Mouse (Mus musculus): Measurements from ENCODE around the gene Etv6. TPM values are rescaled to one million over a fixed set of nuclear protein-coding genes. Genes with fewer than 3 reads are reported as not detected.

Gene Etv6
- total RNA-seq, 1 experiment from 2014 or later: 45.6 TPM

DNA sequence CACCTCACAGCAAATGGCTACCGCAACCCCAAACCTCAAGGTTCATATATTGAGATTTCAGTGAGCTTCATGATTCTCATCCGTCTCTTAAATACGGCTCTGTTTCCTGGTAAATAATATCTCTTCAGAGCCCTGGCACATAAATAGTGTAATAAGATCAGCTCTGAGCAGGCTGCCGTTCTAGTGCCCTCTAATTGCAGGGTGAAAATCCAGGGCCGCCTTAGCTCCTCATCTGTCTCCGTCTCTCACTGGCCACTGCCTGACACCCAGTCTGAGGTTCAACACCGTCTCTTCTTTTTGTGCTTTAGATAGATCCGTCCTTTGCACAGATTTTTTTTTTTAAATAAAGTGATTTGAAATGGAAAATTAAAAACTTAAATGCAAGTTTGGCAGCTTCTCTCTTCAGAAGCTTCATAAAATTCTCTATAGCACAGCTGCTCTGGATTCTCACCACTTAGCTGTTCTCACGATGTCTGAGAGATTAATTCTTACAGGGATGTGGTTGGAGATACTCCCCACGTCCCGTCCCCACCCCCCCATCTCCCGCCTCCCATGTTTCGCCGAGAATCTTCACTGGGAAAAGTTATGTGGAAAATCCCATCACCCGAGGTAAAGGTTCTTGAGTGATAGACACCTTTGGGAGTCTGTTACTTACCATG lies 115.7 kb downstream of the Etv6 start:
- no peak for ATAC-seq (replicated peaks; ENCODE audit: insufficient number of reproducible peaks, low FRiP score, low TSS enrichment, poor library complexity, severe bottlenecking)

DNA sequence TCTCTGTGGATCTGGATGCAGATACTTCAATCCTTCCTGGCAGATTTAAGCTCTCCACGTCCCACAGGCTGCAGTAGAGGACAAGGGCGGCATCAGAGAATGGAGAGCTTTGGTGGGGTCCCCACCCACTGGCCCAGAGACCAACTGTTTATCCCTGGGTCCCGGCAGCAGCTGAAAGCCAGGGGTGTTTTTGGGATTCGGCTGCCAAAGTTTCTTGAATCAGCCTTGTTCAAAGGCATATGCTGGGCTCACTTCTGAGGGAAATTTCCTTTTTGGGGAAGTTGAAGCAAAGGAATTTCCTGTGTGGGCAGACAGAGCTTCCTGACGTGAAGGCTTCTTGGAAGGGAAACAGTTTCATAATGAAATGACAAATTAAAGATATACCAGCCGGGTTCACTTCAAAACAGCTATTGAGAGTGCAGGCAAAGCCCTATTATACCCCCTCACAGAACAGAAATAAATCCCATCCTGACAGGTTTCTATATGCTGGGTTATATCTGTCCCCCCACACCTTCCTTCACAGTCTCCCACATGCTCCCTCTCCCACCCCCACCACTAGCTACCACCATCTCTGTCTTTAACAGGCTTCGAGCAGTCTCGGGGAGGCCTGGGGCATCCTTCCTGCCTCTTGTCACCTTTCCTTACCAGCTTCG lies 116.5 kb downstream of the Etv6 start:
- no peak for ATAC-seq (replicated peaks; ENCODE audit: insufficient number of reproducible peaks, low FRiP score, low TSS enrichment, poor library complexity, severe bottlenecking)

DNA sequence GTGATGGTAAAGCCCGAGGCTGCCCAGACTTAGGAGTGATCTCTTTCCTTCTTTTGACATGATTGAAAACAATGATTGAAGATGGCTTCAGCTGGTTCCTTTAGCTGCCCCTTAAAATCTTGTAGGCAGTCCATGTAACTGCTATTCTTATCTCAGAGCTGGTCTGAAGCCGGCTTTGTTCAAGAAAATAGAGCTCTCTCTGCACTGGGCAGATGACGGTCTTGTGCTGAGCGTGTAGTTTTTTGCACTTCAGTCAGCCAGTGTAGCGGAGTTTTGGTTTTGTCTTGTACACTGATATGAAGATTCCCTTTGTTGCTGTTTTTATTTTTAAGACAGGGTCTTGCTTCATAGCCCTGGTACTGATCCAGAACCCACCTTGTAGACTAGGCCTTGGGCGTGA lies 117.0 kb downstream of the Etv6 start:
- no peak for ATAC-seq (replicated peaks; ENCODE audit: insufficient number of reproducible peaks, low FRiP score, low TSS enrichment, poor library complexity, severe bottlenecking)

DNA sequence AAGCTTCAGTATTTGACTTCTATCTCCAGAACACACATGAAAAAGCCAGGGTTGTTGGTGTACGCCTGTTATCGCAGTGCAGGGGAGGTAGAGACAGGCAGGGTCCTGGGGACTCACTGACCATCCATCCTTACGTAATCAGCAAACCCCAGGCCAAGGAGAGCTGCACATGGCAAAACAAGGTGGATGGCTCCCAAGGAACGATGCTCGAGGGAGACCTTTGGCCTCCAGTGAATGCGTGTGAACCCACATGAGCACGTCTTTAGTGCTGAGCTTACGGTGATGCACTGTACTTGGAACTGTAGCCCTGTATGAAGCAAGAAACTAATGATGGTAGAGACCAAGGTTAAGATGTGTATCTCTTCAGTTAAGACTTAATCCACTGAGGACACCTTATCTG lies 119.2 kb downstream of the Etv6 start:
- ATAC-seq (replicated peaks; ENCODE audit: insufficient number of reproducible peaks, low FRiP score, low TSS enrichment, poor library complexity, severe bottlenecking): no peak

DNA sequence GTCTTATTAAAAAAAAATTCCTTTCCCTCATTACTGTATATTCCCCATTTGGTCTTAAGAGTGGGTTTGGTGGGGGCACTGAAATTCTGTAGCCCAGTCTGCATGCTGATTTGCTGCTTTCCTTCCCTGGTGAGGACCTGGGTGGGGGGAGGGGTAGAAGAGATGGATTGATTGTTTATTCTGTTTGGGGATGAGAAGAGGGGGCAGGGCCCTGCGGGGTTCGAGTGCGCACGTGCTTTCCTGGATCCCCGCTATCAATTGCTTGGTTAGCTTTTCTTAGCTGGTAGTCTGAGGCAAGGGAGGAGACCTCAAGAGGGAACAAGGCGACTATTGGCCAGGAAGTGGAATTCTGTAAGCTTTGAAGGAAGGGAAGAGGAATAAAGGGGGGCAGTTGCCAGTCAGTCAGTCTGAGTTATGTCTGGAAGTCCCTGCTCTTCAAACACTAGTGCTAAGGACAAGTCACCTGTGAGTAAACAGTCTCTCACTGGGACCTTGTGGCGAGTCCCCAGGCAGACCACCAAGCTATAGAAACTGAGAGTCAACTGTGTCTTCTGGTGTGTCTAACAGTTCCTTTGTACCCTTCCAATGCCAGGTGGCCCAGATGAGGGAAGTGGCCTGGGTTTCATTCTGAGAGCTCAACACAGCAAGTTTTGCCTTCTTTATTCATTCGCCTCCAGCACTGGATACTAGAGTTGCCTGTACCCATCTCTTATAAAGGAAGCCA lies 120.6 kb downstream of the Etv6 start:
- ATAC-seq (replicated peaks; ENCODE audit: insufficient number of reproducible peaks, low FRiP score, low TSS enrichment, poor library complexity, severe bottlenecking): no peak; the same call in 1 of the 2 replicates

DNA sequence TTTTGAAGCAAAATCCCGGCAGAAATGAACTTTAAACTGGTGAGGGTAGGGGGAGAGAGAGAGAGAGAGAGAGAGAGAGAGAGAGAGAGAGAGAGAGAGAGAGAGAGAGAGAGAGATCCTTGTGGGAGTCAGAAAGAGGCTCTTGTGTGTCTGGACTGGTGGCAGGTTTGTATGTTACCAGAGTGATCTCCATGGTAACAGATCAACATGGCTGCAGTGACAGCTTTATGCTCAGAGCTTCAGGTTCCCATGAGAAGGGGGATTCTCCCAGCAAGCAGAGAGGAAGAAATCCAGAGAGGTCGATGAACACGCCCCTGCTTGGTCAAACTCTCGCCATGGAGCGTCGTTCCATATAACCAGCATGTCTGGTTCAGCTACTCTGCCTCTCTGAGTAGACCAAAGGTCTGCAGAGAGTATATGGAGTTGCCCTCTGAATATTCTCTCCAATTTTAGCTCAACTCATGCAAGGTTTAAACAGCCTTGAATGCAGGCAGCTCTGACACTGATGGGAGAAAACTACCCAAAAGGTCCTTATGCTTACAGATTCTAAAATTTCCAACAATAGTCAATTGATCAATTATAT lies 122.1 kb downstream of the Etv6 start:
- no peak for ATAC-seq (replicated peaks; ENCODE audit: insufficient number of reproducible peaks, low FRiP score, low TSS enrichment, poor library complexity, severe bottlenecking)

DNA sequence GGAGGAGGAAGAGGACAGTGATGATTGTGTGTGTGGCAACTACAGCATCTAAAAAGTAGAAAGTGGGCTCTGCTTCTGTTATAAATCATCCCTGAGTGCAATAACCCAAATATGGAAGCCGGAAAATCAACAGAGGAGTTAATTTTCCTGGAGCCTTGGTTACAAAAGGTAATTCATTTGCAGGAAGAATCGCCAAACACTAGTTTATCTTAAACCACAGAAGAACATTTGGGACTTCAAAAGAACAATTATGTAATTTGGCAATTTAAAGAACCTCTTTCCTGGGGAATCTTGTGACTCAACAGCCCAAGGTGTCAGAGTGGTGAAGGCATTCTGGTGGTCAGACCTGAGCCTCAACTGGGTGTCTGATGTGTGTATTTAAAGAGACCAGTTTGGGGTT lies 122.7 kb downstream of the Etv6 start:
- no peak for ATAC-seq (replicated peaks; ENCODE audit: insufficient number of reproducible peaks, low FRiP score, low TSS enrichment, poor library complexity, severe bottlenecking)

DNA sequence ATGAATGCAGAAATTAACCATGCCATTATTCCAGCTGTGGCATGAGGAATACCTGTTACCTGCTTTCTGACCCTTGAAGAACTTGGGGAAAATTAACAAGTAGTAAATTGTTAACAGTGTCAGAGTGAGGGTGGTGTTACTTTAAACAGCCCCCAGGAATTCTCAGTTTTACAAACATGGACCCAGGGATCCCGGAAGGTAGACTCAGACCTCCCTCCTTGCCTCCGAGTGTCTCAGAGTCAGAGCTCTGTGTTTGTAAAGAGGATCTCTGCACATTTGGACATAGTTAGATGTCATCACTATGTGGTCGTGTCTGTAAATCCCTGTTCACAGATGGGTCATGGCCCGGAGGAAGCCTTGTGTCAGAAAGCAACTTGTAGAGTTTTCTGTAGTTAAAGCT lies 124.2 kb downstream of the Etv6 start:
- no peak for ATAC-seq (replicated peaks; ENCODE audit: insufficient number of reproducible peaks, low FRiP score, low TSS enrichment, poor library complexity, severe bottlenecking)

DNA sequence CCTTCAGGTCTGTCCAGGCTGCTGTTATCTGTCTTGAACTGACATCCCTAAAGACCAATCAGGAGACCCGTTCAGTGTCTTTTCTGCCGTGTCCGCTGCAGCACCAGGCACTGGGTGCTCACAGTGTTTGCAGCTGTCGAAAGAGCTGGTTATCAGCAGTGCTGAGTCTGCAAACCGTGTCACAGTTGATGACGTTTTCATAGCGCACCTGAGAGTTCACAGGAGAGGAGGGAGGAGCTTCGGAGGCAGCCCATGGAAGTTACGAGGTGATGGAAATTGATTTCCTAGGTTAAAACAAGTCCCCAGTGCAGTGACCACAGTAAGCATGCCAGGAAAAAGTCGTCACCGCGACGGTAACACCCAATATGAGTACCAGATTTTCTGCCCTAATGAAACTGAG lies 125.5 kb downstream of the Etv6 start:
- no peak for ATAC-seq (replicated peaks; ENCODE audit: insufficient number of reproducible peaks, low FRiP score, low TSS enrichment, poor library complexity, severe bottlenecking)

DNA sequence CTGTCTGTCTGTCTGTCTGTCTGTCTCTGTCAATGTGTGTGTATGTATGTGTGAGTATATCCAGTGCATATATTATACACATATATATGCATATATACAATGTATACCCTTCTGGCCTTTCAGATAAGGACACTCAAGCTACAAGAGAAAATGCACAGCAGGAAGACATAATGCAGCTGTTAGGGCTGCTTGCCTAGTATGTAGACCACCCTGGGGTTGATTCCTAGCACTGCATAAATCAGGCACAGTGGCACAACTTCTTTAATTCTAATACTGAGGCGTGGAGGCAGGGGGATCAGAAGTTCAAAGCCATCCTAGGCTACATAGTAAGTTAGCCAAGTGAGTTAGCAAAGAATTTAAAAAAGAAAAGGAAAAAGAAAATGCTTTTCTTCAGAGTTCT lies 127.8 kb downstream of the Etv6 start:
- no peak for ATAC-seq (replicated peaks; ENCODE audit: insufficient number of reproducible peaks, low FRiP score, low TSS enrichment, poor library complexity, severe bottlenecking)

DNA sequence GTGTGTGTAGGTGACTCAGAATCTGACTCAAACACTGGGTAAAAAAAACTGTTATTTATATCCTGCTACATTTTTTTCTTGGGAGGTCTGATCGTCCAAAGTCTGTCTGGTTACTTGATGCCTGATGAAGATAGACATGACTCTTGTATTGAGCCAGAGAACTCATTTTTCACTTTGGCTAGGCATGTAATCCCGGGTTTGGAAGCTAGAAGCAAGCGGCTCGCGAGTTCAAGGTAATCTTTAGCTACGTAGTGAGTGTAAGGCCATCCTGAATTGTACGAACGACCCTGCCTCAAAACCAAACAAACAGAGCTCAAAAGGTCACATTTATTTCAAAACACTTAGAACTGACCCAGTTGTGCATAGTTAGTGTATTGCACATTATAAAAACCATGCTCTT lies 128.9 kb downstream of the Etv6 start:
- ATAC-seq (replicated peaks; ENCODE audit: insufficient number of reproducible peaks, low FRiP score, low TSS enrichment, poor library complexity, severe bottlenecking): no peak

DNA sequence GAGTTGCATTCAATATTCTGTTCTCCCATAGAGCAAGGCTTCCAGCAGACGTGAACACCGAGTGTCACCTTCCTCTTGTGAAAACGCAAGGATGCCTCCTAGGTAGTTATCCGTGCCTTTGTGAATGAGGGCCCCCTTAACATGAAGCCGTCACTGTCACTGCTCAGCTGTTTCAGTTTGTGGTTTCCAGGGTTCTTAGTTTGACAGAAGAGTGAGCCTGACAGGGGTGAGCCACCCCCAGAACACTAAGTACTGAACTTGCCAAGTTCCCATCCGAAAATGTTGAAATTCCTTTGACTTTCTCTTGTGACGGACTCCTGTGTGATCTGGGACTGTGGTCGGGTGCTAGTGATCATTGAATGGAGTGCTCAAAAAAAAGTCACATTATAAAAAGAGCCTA lies 129.5 kb downstream of the Etv6 start:
- no peak for ATAC-seq (replicated peaks; ENCODE audit: insufficient number of reproducible peaks, low FRiP score, low TSS enrichment, poor library complexity, severe bottlenecking)

DNA sequence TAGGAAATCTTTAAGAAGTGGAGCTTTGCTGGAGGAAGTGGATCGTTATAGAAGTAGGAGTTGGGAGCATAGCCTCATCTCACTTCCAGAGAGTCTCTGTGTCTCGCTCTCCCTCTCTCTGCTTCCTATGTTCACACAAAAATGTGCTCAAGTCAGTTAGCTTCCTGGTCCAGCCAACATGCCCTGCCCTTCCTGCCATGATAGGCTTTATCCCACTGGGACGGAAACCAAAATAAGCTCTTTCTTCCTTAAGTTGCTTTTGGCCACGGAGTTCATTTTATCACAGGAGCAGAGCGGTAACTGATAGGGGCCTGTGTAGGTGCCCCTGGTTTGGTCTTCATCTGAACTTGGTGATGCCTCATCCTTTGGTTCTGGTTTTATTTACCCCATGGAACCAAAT lies 132.5 kb downstream of the Etv6 start:
- no peak for ATAC-seq (replicated peaks; ENCODE audit: insufficient number of reproducible peaks, low FRiP score, low TSS enrichment, poor library complexity, severe bottlenecking)

DNA sequence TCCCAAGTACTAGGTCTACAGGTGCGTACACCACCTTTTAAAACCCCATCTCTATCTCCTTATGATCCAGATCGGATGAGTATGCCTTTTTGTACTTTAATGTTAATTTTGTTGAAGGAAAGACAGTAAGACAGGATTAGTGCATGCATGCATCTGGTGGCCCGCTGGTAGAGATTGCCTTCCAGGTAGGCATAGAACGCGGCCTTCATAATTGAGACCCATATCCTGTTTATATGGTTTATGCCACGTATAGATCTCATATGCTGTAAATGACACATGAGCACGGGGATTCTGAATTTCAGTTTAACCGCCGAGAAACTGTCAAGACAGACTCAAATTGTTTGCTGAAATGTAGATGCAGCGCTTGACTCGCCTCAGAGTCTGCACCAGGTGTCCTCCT lies 133.3 kb downstream of the Etv6 start:
- no peak for ATAC-seq (replicated peaks; ENCODE audit: insufficient number of reproducible peaks, low FRiP score, low TSS enrichment, poor library complexity, severe bottlenecking)

DNA sequence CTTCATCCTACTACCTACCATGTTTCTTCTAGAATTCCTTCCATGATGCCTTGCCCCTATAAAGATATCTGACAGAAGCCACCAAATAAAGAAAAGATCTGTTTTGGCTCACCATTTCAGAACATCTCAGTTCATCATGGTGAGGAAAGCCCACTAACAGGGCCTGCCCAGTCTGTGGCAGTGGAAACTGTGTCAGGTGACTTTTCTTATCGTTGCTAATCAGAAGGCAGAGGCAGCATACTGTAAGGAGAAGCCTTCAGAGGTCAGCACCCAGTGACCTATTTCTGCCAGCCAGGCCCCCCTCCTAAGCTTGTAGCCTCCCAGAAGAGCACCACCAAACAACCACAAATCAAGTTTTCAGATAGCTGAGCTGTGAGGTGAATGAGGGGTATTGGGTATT lies 135.7 kb downstream of the Etv6 start:
- ATAC-seq (replicated peaks; ENCODE audit: insufficient number of reproducible peaks, low FRiP score, low TSS enrichment, poor library complexity, severe bottlenecking): no peak

DNA sequence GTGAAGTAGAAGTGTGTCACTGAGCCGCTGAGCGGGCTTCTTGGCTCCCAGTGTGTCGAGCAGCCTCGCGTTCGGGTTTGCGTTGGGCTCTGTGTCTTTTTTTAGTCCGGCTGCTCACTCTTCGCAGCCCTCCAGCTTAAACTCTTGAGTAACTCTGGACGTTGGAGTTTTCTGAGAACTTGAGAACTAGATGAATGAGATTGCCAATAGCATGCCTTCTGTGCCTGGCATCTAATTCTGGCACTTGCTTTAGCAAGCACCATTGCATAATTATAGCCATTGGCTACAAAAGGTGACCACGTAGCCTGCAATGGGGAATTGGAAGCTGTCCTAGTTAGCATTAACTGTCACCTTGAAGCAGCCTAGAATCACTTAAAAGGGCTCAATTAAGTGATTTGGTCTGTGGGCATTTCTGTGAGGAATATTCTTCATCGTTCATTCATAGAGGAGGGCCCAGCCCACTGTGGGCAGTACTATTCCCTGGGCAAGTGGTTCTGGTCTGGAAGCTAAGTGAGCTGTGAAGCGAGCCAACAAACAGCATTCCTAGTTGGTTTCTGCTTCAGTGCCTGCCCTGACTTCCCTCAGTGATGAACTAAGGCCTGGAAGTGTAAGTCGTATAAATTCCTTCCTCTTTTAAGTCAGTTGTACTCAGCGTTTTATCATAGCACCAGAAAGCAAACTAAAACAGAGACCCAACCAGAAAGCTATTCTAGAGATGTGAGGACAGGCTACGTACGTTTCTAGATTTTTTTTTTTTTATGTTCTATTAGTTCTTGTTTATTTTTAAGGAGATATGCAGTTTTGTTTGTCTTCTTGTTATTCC lies 136.6 kb downstream of the Etv6 start:
- peak; percentile 28; the same call in 1 of the 2 replicates for ATAC-seq (replicated peaks; ENCODE audit: insufficient number of reproducible peaks, low FRiP score, low TSS enrichment, poor library complexity, severe bottlenecking)

DNA sequence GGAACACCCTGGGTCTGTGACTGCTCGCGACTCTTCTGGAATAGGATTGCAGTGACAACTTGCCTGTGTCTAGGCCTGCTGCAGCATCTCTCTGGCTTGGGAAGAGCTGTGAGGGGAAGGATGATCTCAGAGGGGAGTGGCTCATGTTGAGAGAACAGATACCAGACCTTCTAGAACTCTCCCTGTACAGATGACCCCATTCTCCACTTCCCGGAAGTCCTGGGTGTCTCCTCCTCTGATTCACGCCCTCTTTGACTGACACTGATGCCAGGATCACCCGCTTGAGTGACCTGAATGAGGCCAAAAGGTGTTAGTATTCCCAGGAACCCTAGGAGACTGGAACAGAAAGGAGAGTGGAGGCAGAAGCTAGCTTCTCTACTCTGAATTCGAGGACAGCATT lies 137.9 kb downstream of the Etv6 start:
- peak; percentile 33; the same call in 1 of the 2 replicates for ATAC-seq (replicated peaks; ENCODE audit: insufficient number of reproducible peaks, low FRiP score, low TSS enrichment, poor library complexity, severe bottlenecking)

DNA sequence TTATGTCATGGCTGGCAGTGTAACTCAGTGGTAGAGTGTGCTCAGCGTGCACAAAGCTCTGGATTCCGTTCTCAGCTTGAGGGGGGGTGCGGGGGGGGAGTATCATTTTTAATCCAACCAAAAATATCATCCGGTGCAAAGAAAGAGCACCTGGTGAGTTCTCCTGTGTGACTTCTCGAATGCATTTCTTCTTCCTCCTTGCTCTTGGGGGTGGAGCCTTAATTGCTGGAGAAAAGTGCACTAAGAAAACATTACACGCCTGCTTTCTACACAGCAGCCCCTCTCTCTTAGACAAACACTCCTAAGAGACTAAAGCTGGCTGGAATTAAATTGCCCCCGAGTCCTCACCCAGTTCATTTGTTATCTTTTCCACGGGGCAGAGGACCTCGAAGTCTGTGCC lies 139.6 kb downstream of the Etv6 start:
- ATAC-seq (replicated peaks; ENCODE audit: insufficient number of reproducible peaks, low FRiP score, low TSS enrichment, poor library complexity, severe bottlenecking): no peak

DNA sequence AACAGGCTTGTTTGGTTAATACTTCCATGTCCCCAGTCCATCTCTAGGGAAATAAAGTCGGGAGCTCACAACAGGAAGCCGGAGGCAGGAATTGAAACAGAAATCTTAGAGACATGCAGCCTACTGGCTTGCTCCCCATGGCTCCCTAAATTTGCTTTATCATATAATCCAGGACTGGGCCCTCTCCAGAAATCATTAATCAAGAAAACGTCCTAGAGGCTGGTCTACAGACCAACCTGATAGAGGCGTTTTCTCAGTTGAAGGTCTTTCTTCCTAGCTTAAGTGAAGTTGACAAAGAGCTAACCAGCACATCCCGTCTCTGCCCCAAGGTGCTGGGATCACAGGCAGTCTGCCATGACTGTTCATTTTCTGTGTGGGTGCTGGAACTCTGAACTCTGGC lies 141.7 kb downstream of the Etv6 start:
- no peak for ATAC-seq (replicated peaks; ENCODE audit: insufficient number of reproducible peaks, low FRiP score, low TSS enrichment, poor library complexity, severe bottlenecking)
